Mouse (Mus musculus): ENCODE measurements around the gene Cidec. TPM values are rescaled to one million over a fixed set of nuclear protein-coding genes. Genes with fewer than 3 reads are reported as not detected.

The Cidec gene
- polyA plus RNA-seq, 1 experiment from 2014 or later: 31.2 TPM

- Histone ChIP-seq H3K36me3 (ENCODE audit: control insufficient read depth, insufficient read depth, low read length) (no peaks in the 10 kb centered on the region), H3K9me3 (ENCODE audit: control insufficient read depth, low read length) (no peaks in the 10 kb centered on the region), H3K9ac (ENCODE audit: low read length) (peak within 1 kb of the TSS; percentile 65), H3K4me3 (ENCODE audit: low read depth, low read length) (peak within 1 kb of the TSS; percentile 34), H3K4me2 (replicated peaks; ENCODE audit: low read depth) (peak within 1 kb of the TSS; percentile 57), H3K27ac (replicated peaks) (peak within 1 kb of the TSS; percentile 91), H3K27me3 (ENCODE audit: control insufficient read depth, insufficient read depth, low read length) (no peaks in the 10 kb centered on the region), H3K4me1 (replicated peaks; ENCODE audit: control insufficient read depth, insufficient read depth) (no peaks in the 10 kb centered on the region; the same call in 1 of the 2 replicates)
- ATAC-seq (ENCODE audit: low FRiP score, low TSS enrichment) (no peak), DNase-seq (ENCODE audit: low spot score) (no peak)
- 46% methylated on average over 10 of the region's 10 CpGs for WGBS
- TF ChIP-seq EP300 (optimal IDR thresholded peaks at IDR 0.05) (no peak), CTCF (IDR thresholded peaks at IDR 0.05; ENCODE audit: low read depth) (no peak)
Observed at GRCm38 (mm10) chr6:113457952-113458534, 22.5 kb upstream of the Cidec start, which contains the start of gene Il17re. Il17re (plus strand) TSS chr6:113458484.

- Histone ChIP-seq H3K4me2 (replicated peaks; ENCODE audit: low read depth) (no peak overlapping the region), H3K9ac (ENCODE audit: low read length) (no peak overlapping the region), H3K27me3 (ENCODE audit: control insufficient read depth, insufficient read depth, low read length) (no peaks in the 10 kb centered on the region), H3K4me3 (ENCODE audit: low read depth, low read length) (no peak overlapping the region), H3K9me3 (ENCODE audit: control insufficient read depth, low read length) (no peaks in the 10 kb centered on the region), H3K36me3 (ENCODE audit: control insufficient read depth, insufficient read depth, low read length) (no peaks in the 10 kb centered on the region), H3K27ac (replicated peaks) (no peak overlapping the region), H3K4me1 (replicated peaks; ENCODE audit: control insufficient read depth, insufficient read depth) (peaks cover 6% of the 10 kb centered on the region; the same call in 1 of the 2 replicates)
- 62% methylated on average over 5 of the region's 5 CpGs for WGBS
- no peak for DNase-seq (ENCODE audit: low spot score)
- ATAC-seq (ENCODE audit: low FRiP score, low TSS enrichment): no peak
- no peak for TF ChIP-seq EP300 (optimal IDR thresholded peaks at IDR 0.05)
- no peak for TF ChIP-seq CTCF (IDR thresholded peaks at IDR 0.05; ENCODE audit: low read depth)
Observed at GRCm38 (mm10) chr6:113455007-113455406, 19.4 kb upstream of the Cidec start.

- ATAC-seq (ENCODE audit: low FRiP score, low TSS enrichment) (no peak; the same call in 1 of the 2 replicates), DNase-seq (ENCODE audit: low spot score) (no peak)
- no peaks in the 10 kb centered on the region for H3K9me3 ChIP-seq (ENCODE audit: control insufficient read depth, low read length)
- H3K9ac ChIP-seq (ENCODE audit: low read length): no peak overlapping the region
- H3K27ac ChIP-seq (replicated peaks): peak overlapping the region; percentile 35; the same call in 1 of the 2 replicates
- H3K4me2 ChIP-seq (replicated peaks; ENCODE audit: low read depth): no peak overlapping the region
- peaks cover 6% of the 10 kb centered on the region; the same call in 1 of the 2 replicates for H3K4me1 ChIP-seq (replicated peaks; ENCODE audit: control insufficient read depth, insufficient read depth)
- H3K36me3 ChIP-seq (ENCODE audit: control insufficient read depth, insufficient read depth, low read length): no peaks in the 10 kb centered on the region
- no peaks in the 10 kb centered on the region for H3K27me3 ChIP-seq (ENCODE audit: control insufficient read depth, insufficient read depth, low read length)
- no peak overlapping the region for H3K4me3 ChIP-seq (ENCODE audit: low read depth, low read length)
- 42% methylated on average over 2 of the region's 2 CpGs for WGBS
- TF ChIP-seq EP300 (optimal IDR thresholded peaks at IDR 0.05): no peak
- no peak for TF ChIP-seq CTCF (IDR thresholded peaks at IDR 0.05; ENCODE audit: low read depth)
Observed at GRCm38 (mm10) chr6:113451839-113452238, 16.3 kb upstream of the Cidec start.

GRCm38 (mm10) chr6:113447639-113448038 is 12.1 kb upstream of the Cidec start:
- Histone ChIP-seq H3K4me2 (replicated peaks; ENCODE audit: low read depth) (no peak overlapping the region), H3K4me1 (replicated peaks; ENCODE audit: control insufficient read depth, insufficient read depth) (peaks cover 8% of the 10 kb centered on the region; the same call in 1 of the 2 replicates), H3K36me3 (ENCODE audit: control insufficient read depth, insufficient read depth, low read length) (no peaks in the 10 kb centered on the region), H3K4me3 (ENCODE audit: low read depth, low read length) (no peak overlapping the region), H3K9me3 (ENCODE audit: control insufficient read depth, low read length) (no peaks in the 10 kb centered on the region), H3K27me3 (ENCODE audit: control insufficient read depth, insufficient read depth, low read length) (no peaks in the 10 kb centered on the region), H3K27ac (replicated peaks) (no peak overlapping the region), H3K9ac (ENCODE audit: low read length) (no peak overlapping the region)
- WGBS: 96% methylated on average over 4 of the region's 4 CpGs
- ATAC-seq (ENCODE audit: low FRiP score, low TSS enrichment) (no peak), DNase-seq (ENCODE audit: low spot score) (no peak)
- TF ChIP-seq CTCF (IDR thresholded peaks at IDR 0.05; ENCODE audit: low read depth) (no peak), EP300 (optimal IDR thresholded peaks at IDR 0.05) (no peak)

GRCm38 (mm10) chr6:113444207-113444965 is 8.8 kb upstream of the Cidec start:
- H3K9ac ChIP-seq (ENCODE audit: low read length): no peak overlapping the region
- 0 out of 2 replicates have a peak, but pooled peaks cover 3% of the 10 kb centered on the region for H3K4me1 ChIP-seq (replicated peaks; ENCODE audit: control insufficient read depth, insufficient read depth)
- H3K27ac ChIP-seq (replicated peaks): 0 out of 2 replicates have a peak overlapping the region, but pooled peaks have one; percentile 20
- TF ChIP-seq EP300 (optimal IDR thresholded peaks at IDR 0.05): no peak
- TF ChIP-seq CTCF (IDR thresholded peaks at IDR 0.05; ENCODE audit: low read depth): no peak
- DNase-seq (ENCODE audit: low spot score) (peak; percentile 22), ATAC-seq (ENCODE audit: low FRiP score, low TSS enrichment) (peak; percentile 50)
- no peak overlapping the region for H3K4me3 ChIP-seq (ENCODE audit: low read depth, low read length)
- 61% methylated on average over 6 of the region's 8 CpGs for WGBS
- no peaks in the 10 kb centered on the region for H3K36me3 ChIP-seq (ENCODE audit: control insufficient read depth, insufficient read depth, low read length)
- H3K9me3 ChIP-seq (ENCODE audit: control insufficient read depth, low read length): no peaks in the 10 kb centered on the region
- H3K4me2 ChIP-seq (replicated peaks; ENCODE audit: low read depth): no peak overlapping the region
- no peaks in the 10 kb centered on the region for H3K27me3 ChIP-seq (ENCODE audit: control insufficient read depth, insufficient read depth, low read length)
